Mouse (Mus musculus): Measurements from ENCODE around the gene Nemf. TPM values are rescaled to one million over a fixed set of nuclear protein-coding genes. Genes with fewer than 3 reads are reported as not detected.
"Not testable (repeated sequence)": the region's sequence is repeated elsewhere in the genome, so short reads cannot be mapped to it uniquely, and the experiment has no call there.

Nemf gene
- total RNA-seq, 2 experiments from 2014 or later: 50.0 to 50.2 TPM

GRCm38 (mm10) chr12:69385542-69386280, 28.7 kb upstream of the Nemf start:
- no peak for TF ChIP-seq CTCF (conservative IDR thresholded peaks at IDR 0.05)
- no peak overlapping the region for H3K27ac ChIP-seq
- no peak overlapping the region for H3K4me3 ChIP-seq
- no peak for DNase-seq (ENCODE audit: low spot score in 2 of 2)

GRCm38 (mm10) chr12:69384606-69385005, 27.6 kb upstream of the Nemf start:
- no peak overlapping the region for H3K4me3 ChIP-seq
- no peak for DNase-seq (ENCODE audit: low spot score in 2 of 2)
- no peak for TF ChIP-seq CTCF (conservative IDR thresholded peaks at IDR 0.05)
- H3K27ac ChIP-seq: no peak overlapping the region

GRCm38 (mm10) chr12:69382880-69383279, 25.9 kb upstream of the Nemf start:
- no peak for DNase-seq (ENCODE audit: low spot score in 2 of 2)
- Histone ChIP-seq H3K4me3 (no peak overlapping the region), H3K27ac (no peak overlapping the region)
- no peak for TF ChIP-seq CTCF (conservative IDR thresholded peaks at IDR 0.05)

DNA sequence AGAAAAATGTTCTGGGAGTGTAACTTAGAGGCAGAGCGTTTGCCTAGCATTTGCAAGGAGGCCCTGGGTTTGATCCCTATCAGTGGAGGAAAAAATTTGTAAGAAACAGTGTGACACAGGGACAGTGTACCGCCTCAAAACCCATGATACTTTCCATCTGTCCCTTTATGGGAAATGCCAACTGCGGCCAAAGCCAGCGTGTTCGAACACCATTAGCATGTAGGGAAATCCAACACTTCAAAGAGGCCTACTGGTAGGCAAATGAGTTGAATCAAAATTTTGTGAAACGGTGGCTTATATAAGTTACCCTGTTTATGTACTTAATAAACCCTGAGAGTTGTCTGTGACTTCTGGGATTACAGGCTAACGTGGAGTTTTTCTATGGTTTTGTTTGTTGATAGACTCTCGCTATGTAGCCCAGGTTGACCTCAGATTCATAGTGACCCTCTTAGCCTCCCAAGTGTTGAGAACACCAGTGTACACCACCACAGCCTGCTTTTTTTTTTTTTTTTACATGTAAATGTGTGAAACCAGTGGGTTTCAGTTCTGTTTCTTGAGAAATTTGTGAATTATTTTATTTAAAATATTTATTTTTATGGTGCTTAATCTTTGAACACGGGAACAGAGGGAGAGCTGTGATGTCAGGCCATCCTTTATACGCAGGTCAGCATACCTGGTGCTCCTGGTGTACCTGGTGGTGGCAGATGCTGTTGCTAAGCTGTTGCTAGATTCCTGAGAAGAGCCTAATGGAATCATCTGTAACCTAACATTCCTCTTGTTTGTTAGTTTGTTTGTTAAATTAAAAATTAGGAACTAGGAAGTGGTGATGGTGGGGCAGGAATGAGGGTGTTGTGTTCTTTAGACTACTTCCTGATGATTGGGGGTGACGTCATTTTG, 21.8 kb upstream of the Nemf start:
- no peak for DNase-seq (ENCODE audit: low spot score in 2 of 2)
- no peak for TF ChIP-seq CTCF (conservative IDR thresholded peaks at IDR 0.05)
- H3K27ac ChIP-seq: no peak overlapping the region
- H3K4me3 ChIP-seq: no peak overlapping the region

GRCm38 (mm10) chr12:69377636-69378035, 20.7 kb upstream of the Nemf start:
- not testable (repeated sequence) for DNase-seq (ENCODE audit: low spot score in 2 of 2); H3K4me3 ChIP-seq

DNA sequence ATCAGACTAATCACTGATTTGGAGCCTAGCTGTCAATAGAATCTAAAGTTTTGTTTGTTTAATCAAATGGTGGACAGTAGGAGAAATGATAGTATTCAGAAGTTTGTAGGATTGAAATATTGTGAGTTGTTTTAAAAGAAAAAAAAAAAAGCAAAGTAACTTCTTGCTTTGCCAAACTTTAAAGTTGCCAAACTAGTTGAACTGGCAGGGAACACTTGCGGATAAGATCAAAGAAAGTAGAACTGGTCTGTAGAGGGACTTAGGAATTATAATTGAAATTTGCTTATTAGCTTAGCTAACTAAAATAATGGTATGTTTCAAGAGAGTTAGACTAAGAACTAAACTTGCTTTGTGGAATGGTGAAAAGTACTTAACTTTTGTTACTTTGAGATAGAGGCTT, 20.2 kb upstream of the Nemf start:
- no peak for DNase-seq (ENCODE audit: low spot score in 2 of 2)
- TF ChIP-seq CTCF (conservative IDR thresholded peaks at IDR 0.05): no peak

More at GRCm38 (mm10) chr12:69377636-69378035, 20.7 kb upstream of the Nemf start:
- not testable (repeated sequence) for H3K27ac ChIP-seq

DNA sequence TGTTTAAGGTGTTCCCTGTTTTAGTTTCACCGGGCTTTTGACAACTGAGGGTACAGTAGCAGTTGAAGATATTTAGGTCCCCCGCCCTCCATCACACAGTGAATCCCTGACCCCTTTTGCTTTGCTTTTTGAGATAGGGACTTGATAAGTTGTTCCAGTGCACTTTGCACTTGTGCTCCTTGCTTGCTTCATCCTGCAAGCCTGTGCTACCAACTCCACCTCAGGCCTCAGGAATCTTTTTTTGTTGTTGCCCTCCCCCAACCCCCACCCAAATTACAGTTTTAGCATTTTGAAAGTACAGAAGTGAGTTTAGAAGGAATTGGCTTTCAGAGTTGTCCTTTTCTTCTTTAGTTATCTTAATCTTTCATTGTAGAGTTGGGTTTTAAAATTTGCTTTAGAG, 19.2 kb upstream of the Nemf start:
- no peak for TF ChIP-seq CTCF (conservative IDR thresholded peaks at IDR 0.05)
- Histone ChIP-seq H3K4me3 (no peak overlapping the region), H3K27ac (no peak overlapping the region)
- no peak for DNase-seq (ENCODE audit: low spot score in 2 of 2)

More for the DNA sequence above, 20.2 kb upstream of the Nemf start:
- Histone ChIP-seq H3K4me3 (no peak overlapping the region), H3K27ac (no peak overlapping the region)

- H3K4me3 ChIP-seq: peak overlapping the region; percentile 98
- no peak for DNase-seq (ENCODE audit: low spot score in 2 of 2)
- no peak for TF ChIP-seq CTCF (conservative IDR thresholded peaks at IDR 0.05)
- no peak overlapping the region for H3K27ac ChIP-seq
Measured at GRCm38 (mm10) chr12:69373850-69374766, 17.1 kb upstream of the Nemf start.

- peak in 1 of 2 experiments; percentile 16 for DNase-seq (ENCODE audit: low spot score in 2 of 2)
- Histone ChIP-seq H3K27ac (peak overlapping the region; percentile 97), H3K4me3 (peak overlapping the region; percentile 98)
- no peak for TF ChIP-seq CTCF (conservative IDR thresholded peaks at IDR 0.05)
Measured at GRCm38 (mm10) chr12:69372731-69373331, 15.9 kb upstream of the Nemf start.

DNA sequence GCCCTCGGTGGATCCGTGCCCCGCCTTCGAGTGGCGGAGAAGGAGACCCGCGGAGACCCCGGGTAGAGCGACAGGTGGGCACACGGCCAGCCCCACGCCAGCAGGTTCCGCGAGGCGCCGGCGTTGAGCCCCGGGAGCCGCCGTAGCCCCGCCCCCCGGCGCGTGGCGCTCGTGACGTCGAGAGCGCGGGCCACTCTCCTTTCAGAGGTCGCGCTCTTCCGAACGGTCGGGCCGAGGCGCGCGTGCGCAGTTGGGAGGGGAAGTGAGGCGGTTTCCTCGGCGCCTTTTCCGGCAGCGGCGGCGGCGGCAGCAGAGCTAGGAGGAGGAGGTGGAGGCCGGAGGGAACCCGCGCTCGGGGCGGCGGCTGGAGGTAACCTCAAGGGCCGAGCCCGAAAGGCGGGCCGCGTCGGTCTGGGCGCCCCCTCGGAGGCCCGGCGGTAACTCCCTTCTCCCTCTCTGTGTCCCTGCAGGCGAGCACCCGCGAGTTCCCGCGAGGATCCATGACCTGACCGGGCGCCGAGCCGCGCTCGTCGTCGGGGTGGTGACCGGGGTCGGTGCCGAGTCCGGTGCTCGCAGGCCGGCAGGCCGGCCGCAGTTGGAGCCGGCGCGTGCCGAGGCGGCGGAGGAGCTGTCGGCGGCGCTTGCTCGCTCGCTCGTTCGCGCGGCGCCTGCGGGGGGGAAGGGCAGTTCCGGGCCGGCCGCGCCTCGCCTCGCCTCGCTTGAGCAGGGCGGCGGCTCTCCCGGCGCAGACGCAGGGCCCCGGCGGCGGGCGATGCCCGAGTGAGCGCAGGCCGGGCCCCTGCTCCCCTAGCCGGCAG, 15.1 kb upstream of the Nemf start, which contains the start of the genes Arf6 and Gm9887:
Gene Arf6 (plus strand): TSS at position 297 of the 818 bp plus-strand sequence.
Gene Gm9887 (minus strand): TSS at position 605 of the 818 bp plus-strand sequence.
- H3K27ac ChIP-seq: peak within 1 kb of the TSS; percentile 97
- peak; percentile 97 to 99 for DNase-seq (ENCODE audit: low spot score in 2 of 2)
- TF ChIP-seq CTCF (conservative IDR thresholded peaks at IDR 0.05): no peak
- H3K4me3 ChIP-seq: peak within 1 kb of the TSS; percentile 98

GRCm38 (mm10) chr12:69371421-69371853, 14.5 kb upstream of the Nemf start:
- peak; percentile 59 for TF ChIP-seq CTCF (conservative IDR thresholded peaks at IDR 0.05)
- DNase-seq (ENCODE audit: low spot score in 2 of 2): peak in 1 of 2 experiments; percentile 63
- H3K4me3 ChIP-seq: peak overlapping the region; percentile 98
- H3K27ac ChIP-seq: peak overlapping the region; percentile 97
